Mouse (Mus musculus) right cerebral cortex, postnatal 14 days (tissue): Measurements from ENCODE around the gene Aars.
"Not testable (repeated sequence)": the region's sequence is repeated elsewhere in the genome, so short reads cannot be mapped to it uniquely, and the experiment has no call there.

Experiments used
- DNase-seq: peaks from one replicate; pipeline ENCODE4 v3.0.0; 2022

The Aars gene

DNA sequence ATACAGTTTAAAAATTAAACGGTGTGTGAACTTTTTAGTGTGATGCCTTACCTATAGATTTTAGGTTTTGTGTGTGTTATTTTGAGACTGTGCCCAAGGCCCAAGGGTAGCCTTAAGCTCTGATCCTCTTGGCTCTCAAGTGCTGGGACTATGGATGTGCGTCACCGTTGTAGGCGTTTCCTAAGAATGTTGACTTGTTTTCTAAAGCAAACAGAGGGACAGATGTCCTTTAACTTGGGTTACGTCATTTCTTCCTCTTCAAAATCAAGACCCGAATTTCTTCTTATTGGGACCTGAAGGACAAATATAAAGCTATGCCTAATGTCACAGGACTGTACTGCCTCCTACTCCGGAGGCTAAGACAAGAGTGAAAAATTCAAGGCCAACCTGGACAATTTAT lies at the start of gene Aars:
Aars (plus strand) TSS at position 229 of the 400 bp plus-strand sequence.
- DNase-seq, result no peak

DNA sequence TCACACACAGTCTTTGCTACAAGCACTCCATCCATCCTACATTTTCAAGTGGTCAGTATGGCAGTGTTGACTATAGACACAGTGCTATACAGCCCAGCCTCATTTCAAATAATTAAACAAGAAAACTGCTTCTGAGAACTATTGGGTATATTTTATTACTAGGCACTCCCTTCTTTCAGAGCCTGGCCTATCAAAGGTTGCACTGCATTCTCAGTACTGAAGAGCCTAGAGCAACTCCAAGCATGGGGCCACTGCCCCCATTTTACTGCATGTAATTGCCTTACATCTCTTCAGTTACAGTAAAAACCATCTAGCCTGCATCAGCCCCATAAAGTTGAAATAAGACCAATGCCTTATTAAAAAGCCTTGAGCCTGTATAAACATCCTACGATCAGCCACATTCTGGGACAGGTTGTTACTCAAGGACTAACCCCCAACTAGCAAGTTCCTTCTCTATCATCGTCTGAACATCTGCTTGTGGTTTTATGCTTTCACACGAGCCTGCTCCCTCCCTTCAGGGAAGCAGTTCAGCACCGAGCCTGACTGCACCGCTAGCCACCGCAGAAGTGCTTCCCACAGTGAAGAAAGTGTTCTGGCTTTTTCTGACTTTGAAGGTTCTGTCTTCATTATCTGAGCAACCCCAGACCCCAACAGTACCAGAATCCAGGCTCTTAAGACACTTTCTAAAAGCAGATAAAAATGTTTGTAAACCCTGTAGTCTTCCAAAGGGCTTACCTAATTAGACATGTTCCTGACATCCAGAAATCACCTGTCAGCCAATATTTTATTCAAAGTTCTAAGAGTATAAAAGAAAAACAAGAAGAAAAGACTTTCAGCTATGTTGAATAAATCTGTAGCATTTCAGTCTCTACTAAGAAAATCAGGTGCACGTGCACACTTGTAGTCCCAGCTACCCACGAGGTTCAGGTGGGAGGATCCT lies 44.9 kb upstream of the Aars start:
- DNase-seq, result no peak

DNA sequence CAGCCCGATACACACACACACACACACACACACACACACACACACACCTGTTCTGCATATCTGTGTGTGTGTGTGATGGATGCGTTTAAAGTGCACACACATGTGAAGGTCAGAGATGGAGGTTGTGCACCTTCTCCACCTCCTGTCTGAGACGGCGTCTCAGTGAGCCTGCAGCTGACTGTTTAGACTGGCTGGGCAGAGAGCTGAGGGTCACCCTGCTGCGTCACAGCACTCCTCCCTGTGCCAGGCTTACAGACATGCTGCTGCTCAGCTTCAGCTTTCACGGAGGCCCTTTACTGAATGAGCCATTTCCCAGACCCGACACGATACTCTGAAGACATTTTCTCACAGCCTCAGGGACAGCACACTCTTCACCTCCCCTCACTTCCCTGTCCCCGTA lies 42.9 kb upstream of the Aars start:
- DNase-seq, result no peak

DNA sequence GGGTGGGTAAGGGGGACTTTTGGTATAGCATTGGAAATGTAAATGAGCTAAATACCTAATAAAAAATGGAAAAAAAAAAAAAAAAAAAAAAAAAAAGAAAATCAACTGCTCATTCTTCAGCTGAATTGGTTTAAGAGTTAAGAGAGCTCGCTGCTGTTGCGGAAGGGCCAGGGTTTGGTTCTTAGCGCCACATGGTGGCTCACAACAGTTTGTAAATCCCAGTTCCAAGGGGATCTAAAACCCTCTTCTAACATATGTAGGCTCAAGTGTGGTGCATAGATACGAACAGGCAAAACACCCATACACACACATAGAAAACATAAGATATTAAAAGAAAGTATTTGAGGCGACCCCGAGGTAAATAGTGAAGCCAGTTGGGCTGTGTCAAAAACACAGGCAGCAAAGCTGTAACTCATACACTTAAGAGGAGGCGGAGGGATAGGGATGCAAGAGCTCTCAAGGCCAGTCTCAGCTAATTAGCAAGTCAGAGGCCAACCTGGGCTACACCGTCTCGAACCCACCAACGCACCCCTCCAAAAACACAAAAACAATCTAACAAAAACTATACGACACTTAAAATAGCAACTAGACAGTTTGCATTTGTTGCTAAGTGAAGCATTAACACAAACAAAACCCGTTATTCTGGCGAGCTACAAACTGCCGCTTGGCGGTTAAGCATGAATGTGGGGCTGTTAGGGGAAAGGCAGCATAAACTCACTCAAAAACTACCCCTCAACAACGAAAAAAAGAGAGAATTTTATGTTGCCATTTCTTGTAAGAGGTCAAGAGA lies 36.1 kb upstream of the Aars start:
- DNase-seq, result no peak

DNA sequence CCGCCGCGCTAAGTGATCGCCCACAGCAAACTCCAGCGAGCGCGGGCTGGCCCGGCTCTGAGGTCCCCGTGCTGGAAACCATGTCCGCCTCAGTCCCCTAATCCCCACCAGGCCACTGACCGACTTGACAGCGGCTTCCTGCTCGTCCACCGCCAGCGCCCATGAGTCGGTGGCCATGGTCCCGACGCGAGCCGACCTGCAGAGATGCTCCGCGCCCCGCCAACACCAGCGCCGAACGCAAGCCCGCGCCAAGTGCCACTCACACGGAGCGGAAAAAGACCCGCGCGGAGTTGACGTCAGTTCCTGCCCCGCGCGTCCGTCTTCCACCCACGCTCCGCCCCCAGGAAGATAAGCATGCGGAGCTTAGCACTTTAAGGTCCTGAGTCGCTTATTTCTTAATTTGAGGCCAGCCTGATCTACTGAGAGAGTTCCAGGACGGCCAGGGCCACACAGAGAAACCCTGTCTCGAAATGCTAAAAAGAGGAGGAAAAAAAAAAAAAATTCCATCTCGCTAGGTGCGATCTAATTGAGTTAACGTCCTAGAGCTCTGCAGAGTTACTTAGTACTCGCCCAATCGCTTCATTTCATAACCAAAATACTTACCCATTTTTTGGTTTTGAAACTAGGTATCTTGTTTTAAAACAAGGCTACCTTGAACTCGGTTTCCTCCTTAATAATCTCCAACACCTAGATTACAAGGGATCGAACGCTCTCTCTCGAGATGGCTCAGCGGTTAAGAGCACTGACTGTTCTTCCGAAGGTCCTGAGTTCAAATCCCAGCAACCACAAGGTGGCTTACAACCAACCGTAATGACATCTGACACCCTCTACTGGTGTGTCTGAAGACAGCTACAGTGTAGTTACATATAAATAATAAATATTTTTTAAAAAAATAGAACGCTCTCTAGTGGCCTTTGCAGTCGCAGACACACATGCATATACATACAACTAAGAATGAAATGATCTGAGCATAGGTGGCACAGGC lies 35.1 kb upstream of the Aars start, which contains the start of gene Ddx19a:
Ddx19a (minus strand) TSS at position 254 of the 985 bp plus-strand sequence.
- peak; percentile 90 for DNase-seq

DNA sequence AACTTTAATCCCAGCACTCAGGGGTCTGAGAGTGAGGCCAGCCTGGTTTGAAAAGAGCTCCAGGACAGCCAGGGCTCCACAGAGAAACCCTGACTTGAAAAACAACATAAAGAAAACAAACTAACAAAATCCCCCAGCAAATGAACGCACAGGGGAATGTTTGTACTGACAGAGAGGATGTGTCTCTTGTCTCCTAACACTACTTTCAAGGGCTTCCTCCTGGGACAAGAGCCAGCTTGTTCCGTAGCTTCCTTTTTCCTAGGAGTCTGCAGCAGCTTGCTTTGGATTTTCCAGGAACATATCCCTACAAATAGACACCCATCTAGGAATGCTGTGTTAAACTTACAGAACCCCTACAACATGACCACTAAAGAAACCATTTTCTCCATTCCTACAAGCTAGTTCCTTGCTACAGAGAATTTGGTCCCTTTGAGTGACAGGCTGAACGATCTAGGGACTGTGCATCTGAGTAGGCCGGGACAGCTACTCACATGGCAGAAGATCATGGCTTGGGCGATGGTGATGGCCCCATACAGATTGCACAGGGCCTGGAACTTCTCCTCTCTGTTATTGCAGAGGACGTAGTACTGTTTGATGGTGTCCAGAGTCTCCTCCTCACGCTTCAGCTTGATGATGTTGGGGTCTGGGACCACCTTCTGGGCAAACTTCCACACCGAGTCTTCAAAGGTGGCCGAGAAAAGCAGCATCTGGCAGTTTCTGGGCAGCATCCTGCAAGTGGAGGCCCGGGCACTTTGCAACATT lies 22.5 kb upstream of the Aars start:
- not testable (repeated sequence) for DNase-seq

DNA sequence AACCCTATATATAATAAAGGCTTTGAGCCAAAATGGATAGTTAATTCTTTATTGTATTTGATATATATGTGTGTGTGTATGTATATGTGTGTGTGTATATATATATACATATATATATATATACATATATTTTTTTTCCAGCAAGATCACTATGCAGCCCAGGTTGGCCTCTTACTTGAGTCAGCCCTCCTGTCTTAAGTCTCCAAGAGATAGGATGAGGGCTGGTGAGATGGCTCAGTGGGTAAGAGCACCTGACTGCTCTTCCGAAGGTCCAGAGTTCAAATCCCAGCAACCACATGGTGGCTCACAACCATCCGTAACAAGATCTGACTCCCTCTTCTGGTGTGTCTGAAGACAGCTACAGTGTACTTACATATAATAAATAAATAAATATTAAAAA lies 6.3 kb upstream of the Aars start:
- DNase-seq, result not testable (repeated sequence)

DNA sequence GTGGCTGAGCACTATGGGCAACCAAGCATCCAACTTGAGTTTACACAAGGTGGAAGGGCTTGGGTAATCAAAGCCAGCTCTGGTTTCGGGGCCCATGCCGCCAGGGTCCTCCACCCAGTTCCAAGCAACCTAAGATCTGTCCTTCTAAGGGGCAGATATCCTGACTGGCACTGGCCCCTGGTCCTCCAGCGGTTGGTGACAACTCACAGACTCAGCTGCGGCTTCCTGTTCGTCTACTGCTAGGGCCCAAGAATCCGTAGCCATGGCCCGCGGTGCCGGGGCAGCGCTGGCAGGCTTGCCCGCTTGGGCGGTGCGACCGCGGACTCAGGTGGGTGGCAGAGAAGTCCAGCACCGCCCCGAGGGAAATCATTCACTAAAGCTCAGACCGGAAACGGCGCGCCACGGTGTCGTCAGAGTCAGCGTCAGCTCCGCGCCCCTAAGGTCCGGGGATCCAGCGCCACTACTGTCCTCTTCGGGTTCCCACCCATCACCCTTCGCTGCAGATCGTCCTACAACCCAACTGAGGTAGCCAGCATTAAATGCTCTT lies 5.5 kb upstream of the Aars start:
- DNase-seq, result peak; percentile 90

DNA sequence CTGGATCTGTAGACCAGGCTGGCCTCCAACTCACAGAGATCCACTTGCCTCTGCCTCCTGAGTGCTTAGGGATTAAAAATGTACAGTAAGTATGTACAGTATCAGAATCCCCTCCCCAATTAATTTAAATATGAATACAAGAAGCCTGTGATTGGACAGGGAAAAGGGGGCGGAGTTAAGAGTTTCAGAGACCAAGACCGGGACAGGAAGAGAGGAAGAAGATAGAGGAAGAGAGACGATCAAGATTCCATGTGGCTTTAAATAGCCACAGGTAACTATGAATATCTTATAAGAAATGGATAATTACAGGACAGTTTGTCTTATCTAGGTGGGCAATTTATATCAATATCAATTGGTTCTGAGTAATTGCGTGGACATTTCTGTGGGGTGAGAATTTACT lies 3.4 kb upstream of the Aars start:
- no peak for DNase-seq

DNA sequence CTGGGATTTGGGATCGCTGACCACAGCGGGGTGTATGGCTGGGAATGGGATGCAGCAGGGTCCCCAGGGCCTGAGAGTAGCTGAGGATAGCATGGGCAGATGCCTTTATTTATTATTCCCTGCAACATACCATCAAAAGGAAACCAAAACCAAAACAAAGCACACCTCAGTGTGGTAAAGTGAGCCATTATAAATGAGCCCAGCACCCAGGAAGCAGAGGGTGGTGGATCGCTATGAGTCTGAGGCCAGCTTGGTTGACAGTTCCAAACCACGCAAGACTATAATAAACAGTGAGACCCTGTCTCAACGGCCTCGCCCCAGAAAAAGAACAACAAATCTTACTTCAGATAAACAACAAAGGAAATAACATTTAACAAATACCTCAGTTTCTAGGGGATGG lies 2.9 kb upstream of the Aars start:
- DNase-seq, result no peak

DNA sequence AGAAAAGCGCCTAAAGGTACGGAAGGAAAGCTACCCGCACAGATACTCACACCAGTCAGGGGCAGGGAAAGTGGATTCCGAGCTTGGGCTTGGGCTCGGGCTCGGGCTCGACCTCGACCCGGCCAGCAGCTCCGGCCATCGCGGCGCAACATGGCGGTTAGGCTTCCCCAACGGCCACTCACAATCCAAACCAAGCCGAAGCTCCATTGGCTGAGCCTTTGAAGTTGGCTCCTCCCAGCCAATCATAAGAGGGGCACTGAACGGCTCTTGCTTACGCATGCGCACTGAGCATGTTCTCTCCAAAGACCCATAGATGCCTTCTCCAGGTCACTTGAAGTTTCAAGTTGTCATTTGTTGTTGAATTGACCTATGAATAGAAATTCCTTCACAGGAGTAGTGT lies 1.4 kb upstream of the Aars start, which contains the start of gene Ddx19b:
Ddx19b (minus strand) TSS at position 180 of the 400 bp plus-strand sequence.
- no peak for DNase-seq

DNA sequence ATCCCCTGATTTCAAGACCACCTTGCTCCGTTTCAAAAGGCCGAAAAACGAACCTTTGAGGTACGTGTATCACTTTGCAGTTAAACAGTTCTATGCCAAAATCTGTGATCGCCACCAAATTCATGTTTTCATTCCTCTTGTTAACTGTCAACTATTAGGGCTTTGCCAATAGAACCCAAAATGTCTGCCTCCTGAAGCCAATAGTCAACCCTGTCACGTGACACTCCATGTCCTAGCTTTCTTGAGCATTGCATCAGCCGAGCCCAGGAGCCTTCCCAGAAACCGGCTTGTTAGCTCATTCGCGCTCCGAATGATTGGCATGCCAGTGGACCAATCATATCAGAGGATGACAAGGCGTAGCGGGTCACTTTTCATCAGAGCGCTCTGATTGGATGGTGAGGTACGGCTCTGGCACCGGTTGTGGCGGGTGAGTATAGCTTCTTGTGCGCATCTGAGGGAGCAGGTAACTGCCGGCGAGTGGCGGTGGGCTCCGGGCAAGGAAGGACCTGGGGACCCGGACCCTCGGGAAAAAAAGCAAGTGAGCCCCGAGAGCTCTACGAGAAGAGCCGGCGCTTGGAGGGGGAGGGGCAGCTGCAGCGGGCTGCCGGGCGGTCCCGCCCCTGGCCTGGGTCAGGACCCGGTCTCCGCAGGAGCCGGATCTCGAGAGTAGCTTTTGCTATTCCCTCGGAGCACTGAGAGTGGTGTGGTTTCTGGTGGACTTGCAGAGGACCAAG lies 705 bp downstream of the Aars start:
- peak; percentile 97 for DNase-seq

DNA sequence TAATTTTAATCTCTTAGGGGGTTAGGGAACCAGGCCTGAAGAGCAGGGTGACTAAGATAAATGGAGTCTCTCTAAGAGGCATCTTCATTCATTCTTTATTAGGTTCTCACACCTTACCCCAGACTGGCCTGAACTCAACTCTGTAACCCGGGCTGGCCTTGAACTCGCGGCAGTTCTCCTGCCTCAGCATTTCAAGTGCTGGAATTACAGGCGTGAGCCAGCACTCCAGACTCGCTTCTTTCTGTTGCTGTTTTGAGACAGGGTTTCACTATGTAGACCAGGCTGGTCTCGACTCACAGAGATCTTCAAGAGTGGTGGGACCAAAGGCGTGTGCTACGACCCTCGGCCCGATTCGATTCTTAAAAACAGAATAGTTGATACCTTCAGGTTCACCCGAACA lies 1.3 kb downstream of the Aars start:
- no peak for DNase-seq

DNA sequence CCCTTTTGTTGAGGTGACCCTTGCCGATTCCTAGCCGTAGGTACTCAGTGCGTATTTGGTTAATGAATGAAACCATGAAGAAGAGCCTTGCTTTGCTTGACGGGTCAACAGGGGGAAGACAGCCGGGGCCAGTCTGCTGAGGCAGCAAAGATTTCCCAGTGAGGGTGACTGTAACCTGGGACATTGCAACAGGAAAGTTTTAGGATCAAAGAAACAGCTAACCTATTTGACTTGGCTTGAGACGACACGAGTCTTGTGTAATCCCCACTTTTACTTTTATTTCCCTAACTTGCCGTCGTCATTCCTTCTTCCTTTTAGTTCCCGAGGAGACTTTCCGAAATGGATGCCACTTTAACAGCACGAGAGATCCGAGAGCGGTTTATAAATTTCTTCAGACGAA lies 3.6 kb downstream of the Aars start:
- DNase-seq, result no peak

DNA sequence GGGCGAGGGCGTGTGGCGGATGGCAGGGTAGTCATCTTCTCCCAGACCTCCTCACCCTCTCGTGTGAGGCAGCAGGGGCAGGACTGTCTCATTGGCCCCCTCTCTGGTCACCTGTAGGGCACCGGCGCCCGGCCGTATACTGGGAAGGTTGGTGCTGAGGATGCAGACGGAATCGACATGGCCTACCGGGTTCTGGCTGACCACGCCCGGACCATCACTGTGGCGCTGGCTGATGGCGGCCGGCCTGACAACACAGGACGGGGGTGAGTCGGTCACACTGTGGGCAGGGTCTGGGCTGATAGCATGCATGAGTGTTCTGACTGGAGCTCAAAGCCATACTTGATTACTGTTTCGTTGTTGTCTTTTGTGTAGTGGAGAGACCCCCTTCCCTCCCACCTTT lies 9.6 kb downstream of the Aars start:
- DNase-seq, result no peak

DNA sequence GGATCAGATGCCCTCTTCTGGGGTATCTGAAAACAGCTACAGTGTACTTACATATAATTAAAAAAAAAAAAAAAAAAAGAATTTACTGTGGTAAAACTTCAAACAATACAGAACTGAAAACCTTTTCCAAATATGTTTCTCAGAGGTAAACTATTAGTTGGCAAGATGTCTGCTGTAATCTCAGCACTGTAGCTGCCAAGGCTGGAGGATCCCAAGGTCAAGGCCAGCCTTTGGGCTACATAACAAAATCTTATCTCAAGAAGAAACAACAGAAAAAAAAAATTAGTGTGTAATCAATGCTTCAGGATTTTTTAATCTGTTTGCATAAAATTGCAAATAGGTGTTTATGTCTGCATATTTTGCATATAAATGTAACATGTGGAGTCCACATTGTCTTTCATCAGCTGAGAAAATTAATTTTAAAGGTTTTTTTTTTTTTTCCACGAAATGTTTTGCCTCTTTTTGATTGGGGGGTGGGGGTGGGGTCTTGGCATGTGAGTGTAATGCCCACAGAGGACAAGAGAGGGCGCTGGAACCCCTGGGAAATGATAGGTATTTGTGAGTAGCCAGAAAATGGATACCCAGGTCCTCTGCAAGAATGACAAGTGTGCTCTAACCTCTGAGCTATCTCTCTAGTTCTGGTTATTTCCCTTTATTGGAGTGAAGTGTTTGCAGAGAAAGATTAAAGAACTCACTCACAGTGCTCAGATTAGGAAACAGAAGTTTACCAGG lies 11.2 kb downstream of the Aars start:
- DNase-seq, result no peak

DNA sequence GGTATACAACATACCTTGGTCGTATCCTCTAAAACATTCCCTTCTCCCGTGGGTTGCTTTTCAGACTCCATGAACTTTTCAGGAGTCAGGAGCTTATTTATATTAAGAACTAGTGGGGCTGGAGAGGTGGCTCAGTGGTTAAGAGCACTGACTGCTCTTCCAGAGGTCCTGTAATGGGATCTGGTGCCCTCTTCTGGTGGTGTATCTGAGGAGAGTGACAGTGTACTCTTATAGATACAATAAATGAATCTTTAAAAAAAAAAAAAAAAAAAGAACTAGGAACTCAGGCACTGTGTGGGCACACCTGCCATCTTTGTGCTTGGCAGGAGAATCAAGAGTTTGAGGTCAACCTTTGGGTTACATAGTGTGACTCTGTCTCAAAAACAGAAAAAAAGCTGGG lies 15.8 kb downstream of the Aars start:
- no peak for DNase-seq

DNA sequence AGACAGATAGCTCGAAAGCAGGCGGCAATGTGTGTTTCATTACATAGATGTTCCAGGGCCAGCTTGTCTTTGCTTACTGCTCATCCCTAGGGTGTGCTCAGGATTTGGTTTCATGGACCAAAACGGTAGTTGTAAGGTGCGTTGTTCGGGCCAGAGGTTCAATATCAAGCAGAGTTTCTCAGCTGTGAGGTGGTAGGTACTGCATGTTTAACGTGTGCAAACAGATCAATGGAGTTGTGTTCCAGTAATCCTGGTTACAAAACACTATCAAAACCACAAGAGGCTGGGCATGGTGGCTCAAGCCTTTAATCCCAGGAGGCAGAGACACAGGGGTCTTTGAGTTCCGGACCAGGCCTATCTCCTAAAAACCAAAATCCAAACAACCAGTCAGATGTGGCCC lies 16.2 kb downstream of the Aars start:
- DNase-seq, result no peak

DNA sequence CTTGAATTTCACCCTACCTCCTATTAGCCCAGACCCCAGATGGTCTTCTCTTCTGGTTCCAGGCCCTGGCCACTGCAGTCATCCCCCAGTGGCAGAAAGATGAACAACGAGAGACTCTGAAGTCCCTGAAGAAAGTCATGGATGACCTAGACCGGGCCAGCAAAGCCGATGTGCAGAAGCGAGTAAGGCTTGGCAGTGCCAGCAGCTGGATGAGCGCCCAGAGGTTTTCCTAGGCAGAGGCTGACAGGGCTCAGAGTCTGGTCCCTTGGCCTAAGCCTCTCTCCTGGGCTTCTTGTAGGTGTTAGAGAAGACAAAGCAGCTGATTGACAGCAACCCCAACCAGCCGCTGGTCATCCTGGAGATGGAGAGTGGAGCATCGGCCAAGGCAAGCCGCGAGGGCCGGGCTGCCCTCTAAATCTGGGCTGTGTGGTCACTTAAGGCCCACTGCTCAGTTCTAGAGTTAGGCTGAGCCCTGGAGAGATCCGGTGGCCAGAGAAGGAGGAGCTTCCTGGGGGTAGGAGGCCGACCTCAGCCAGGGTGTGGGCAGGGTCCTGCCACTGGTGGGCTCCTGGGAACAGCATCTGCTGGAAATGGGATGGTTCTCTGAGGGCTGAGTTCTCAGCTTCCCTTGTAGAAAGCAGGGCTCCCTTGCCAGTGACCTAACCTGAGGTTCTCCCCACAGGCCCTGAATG lies 21.0 kb downstream of the Aars start:
- DNase-seq, result no peak
